ENCODE assay signal across 11 mouse cellular contexts in genomic region chr2:160744823-160745210, GRCm38 (mm10). TPM values are rescaled to one million over a fixed set of nuclear protein-coding genes. Genes with fewer than 3 reads are reported as not detected.
A peak's percentile ranks its signal among the peaks of the same experiment; 100 is the strongest.
DNase-seq lines count a peak whose midpoint lies in the region; ATAC-seq lines count a peak whose summit lies in the region.
"Had no signal": no experiment of that assay in that cellular context is flagged by ENCODE, and none has a peak within 500 bp of the region (broad histone marks: within the 10 kb centered on the region; RNA-seq: fewer than 3 reads in every experiment).

No protein-coding gene starts in this region.

- H3K4me1 ChIP-seq in hindbrain, embryonic 13.5 days (replicated peaks): peaks cover 51% of the 10 kb centered on the region
- peaks cover 12% of the 10 kb centered on the region; the same call in 1 of the 2 replicates for H3K4me1 ChIP-seq in hindbrain, embryonic 14.5 days (replicated peaks; ENCODE audit: control insufficient read depth, insufficient read depth, low read length)
- H3K4me1 ChIP-seq in lung, embryonic 15.5 days: peaks cover 64% of the 10 kb centered on the region

- 84% methylated on average over 5 of the region's 5 CpGs for WGBS in hindbrain, embryonic 13.5 days
- WGBS in hindbrain, embryonic 14.5 days: 97% methylated on average over 5 of the region's 5 CpGs
- WGBS in lung, embryonic 15.5 days: 70% methylated on average over 5 of the region's 5 CpGs

- 0 out of 2 replicates have a peak overlapping the region, but pooled peaks have one; percentile 30 for H3K27ac ChIP-seq in hindbrain, embryonic 13.5 days
- H3K27ac ChIP-seq in hindbrain, embryonic 14.5 days: no peak overlapping the region
- H3K27ac ChIP-seq in lung, embryonic 15.5 days: peak overlapping the region; percentile 11; the same call in 1 of the 2 replicates
- H3K27ac ChIP-seq: intestine, embryonic 15.5 days; midbrain, embryonic 12.5 days had no signal

- no peak overlapping the region for H3K4me2 ChIP-seq in hindbrain, embryonic 13.5 days
- H3K4me2 ChIP-seq in hindbrain, embryonic 14.5 days (replicated peaks): no peak overlapping the region
- H3K4me2 ChIP-seq in lung, embryonic 15.5 days: no peak overlapping the region
- H3K4me2 ChIP-seq: intestine, embryonic 15.5 days; liver, embryonic 11.5 days; midbrain, embryonic 12.5 days had no signal

- H3K9ac ChIP-seq in hindbrain, embryonic 13.5 days: no peak overlapping the region
- no peak overlapping the region for H3K9ac ChIP-seq in hindbrain, embryonic 14.5 days
- H3K9ac ChIP-seq in lung, embryonic 15.5 days: no peak overlapping the region
- H3K9ac ChIP-seq: intestine, embryonic 15.5 days; midbrain, embryonic 12.5 days had no signal

- no peaks in the 10 kb centered on the region for H3K27me3 ChIP-seq in hindbrain, embryonic 13.5 days
- H3K27me3 ChIP-seq in hindbrain, embryonic 14.5 days (ENCODE audit: control insufficient read depth, insufficient read depth, low read length): no peaks in the 10 kb centered on the region
- no peaks in the 10 kb centered on the region for H3K27me3 ChIP-seq in lung, embryonic 15.5 days
- H3K27me3 ChIP-seq: intestine, embryonic 15.5 days; midbrain, embryonic 12.5 days had no signal

- H3K36me3 ChIP-seq in hindbrain, embryonic 13.5 days: peaks cover 59% of the 10 kb centered on the region
- peaks cover 43% of the 10 kb centered on the region for H3K36me3 ChIP-seq in hindbrain, embryonic 14.5 days (replicated peaks; ENCODE audit: control insufficient read depth, insufficient read depth)
- peaks cover 26% of the 10 kb centered on the region for H3K36me3 ChIP-seq in lung, embryonic 15.5 days

- DNase-seq in adrenal gland, adult (ENCODE audit: inconsistent age in 2 of 2, low spot score in 1 of 2): peak; percentile 81 to 92
- DNase-seq in adrenal gland, adult 18-20 months (ENCODE audit: low spot score in 2 of 2): no peak
- DNase-seq in hindbrain, embryonic 14.5 days (ENCODE audit: low spot score): no peak
- DNase-seq in lung, postnatal 25 days (ENCODE audit: low spot score): no peak
- peak; percentile 56 for DNase-seq in adrenal gland, postnatal 25 days
- DNase-seq in yolk sac, embryonic 10.5 days (ENCODE audit: low spot score): no peak

- no peak for ATAC-seq in hindbrain, embryonic 13.5 days (ENCODE audit: low FRiP score)
- ATAC-seq in hindbrain, embryonic 14.5 days (ENCODE audit: low FRiP score): no peak
- no peak for ATAC-seq in lung, embryonic 15.5 days (ENCODE audit: borderline replicate concordance, extremely low read depth, low FRiP score, low TSS enrichment)
- ATAC-seq: intestine, embryonic 15.5 days had no signal

- no peaks in the 10 kb centered on the region for H3K9me3 ChIP-seq in hindbrain, embryonic 13.5 days
- H3K9me3 ChIP-seq in hindbrain, embryonic 14.5 days (ENCODE audit: control insufficient read depth, low read length): no peaks in the 10 kb centered on the region
- H3K9me3 ChIP-seq in lung, embryonic 15.5 days: no peaks in the 10 kb centered on the region
- H3K9me3 ChIP-seq: intestine, embryonic 15.5 days; midbrain, embryonic 12.5 days had no signal

- H3K4me3 ChIP-seq in hindbrain, embryonic 13.5 days: no peak overlapping the region
- H3K4me3 ChIP-seq in hindbrain, embryonic 14.5 days (replicated peaks; ENCODE audit: low read length): no peak overlapping the region
- no peak overlapping the region for H3K4me3 ChIP-seq in lung, embryonic 15.5 days
- H3K4me3 ChIP-seq: intestine, embryonic 15.5 days; midbrain, embryonic 12.5 days had no signal

RNA-seq across cellular contexts. Expression of gene Plcg1, which starts 13.7 kb away (rescaled TPM):
- 10 to 100 TPM; 39.4 to 56.8 TPM for total RNA-seq in adrenal gland, adult 18-20 months (2021)
- 67.9 and 68.8 TPM in 2 replicates for polyA plus RNA-seq in hindbrain, embryonic 13.5 days (2015; fragmentation: Nextera tagmentation; extraction: Ambion mirVana)
- polyA plus RNA-seq in hindbrain, embryonic 14.5 days (2014; fragmentation: Nextera tagmentation; extraction: Ambion mirVana): 56.3 and 62.8 TPM in 2 replicates
- polyA plus RNA-seq in lung, embryonic 15.5 days (2015; fragmentation: Nextera tagmentation; extraction: Ambion mirVana): 51.4 and 53.3 TPM in 2 replicates
- total RNA-seq in adrenal gland, postnatal 25 days (2021): 63.3 and 90.9 TPM in 2 replicates

Comparison
In these comparisons a context has a peak if more than half of its experiments do, and no peak if none do; other contexts are left out.
1. DNase-seq: peak in adrenal gland, adult (2 of 2) and adrenal gland, postnatal 25 days (single experiment); none in adrenal gland, adult 18-20 months (0 of 2), hindbrain, embryonic 14.5 days (single experiment), lung, postnatal 25 days (single experiment) and yolk sac, embryonic 10.5 days (single experiment).